Mouse (Mus musculus) neural tube, embryonic 10.5 days (tissue): Measurements from ENCODE around the gene Tmem51.
"Not testable (repeated sequence)": the region's sequence is repeated elsewhere in the genome, so short reads cannot be mapped to it uniquely, and the experiment has no call there.

Source experiments
- DNase-seq: peaks from one replicate; pipeline ENCODE4 v3.0.0-alpha.2; 2017; ENCODE audit warnings: low spot score; ENCODE audit errors: extremely low spot score

Gene Tmem51

DNA sequence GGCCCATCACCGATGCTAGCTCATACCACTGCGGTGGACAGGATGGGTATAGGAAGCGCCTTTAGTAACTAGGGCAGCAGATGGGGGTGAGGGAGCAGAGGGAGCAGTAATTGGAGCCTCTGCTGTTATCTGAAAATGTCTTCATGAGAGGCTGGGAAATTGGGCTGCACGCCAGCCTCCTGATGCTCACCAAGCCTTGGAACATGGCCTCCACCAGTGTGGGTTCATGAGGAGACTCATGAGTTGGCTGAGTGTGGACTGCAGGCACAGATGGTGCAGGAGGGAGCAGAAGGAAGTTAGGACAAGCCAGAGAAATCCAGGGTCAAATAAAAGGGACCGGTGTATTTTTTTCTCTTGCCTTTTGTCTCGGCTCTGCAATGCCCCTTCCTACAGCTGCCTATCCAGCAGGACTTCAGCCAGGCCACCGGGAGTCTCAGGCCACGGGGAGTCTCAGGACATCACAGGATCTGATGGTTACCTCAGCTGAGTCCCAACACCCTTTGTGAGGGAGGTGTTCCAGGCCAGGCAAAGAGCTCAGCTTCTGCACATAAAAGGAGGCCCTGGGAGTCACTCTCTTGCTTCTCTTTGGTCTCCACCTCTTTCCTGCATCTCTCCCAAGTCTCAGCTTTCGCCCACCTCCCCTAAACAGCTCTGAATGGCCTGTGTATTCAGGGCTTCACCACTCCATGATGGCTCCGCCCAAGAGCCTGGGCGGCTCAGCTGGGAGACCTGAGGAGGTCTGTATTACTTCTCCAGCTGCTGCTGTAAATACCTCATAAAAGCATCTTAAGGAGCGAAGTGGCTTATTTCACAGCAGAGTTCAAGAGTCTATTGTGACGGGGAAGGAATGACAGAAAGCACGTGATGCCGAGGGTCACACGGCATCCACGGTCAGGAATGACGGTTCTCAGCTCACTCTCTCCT lies 23.4 kb downstream of the Tmem51 start:
- no peak for DNase-seq

DNA sequence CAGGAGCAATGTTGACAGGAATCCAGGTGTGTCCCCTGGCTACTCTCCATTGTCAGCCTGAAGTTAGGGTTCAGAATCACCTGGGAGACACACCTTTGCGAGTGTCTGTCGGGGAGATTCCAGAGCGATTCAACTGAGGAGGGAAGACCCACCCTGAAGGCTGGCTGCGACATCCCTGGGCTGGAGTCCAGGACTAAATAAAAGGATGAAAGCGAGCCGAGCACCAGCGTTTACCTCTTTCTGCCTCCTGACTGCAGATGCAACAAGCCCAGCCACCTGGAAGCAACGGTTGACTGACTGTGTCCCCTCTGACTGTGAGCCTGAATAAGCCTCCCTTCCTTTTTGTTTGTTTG lies 24.3 kb downstream of the Tmem51 start:
- DNase-seq: no peak

DNA sequence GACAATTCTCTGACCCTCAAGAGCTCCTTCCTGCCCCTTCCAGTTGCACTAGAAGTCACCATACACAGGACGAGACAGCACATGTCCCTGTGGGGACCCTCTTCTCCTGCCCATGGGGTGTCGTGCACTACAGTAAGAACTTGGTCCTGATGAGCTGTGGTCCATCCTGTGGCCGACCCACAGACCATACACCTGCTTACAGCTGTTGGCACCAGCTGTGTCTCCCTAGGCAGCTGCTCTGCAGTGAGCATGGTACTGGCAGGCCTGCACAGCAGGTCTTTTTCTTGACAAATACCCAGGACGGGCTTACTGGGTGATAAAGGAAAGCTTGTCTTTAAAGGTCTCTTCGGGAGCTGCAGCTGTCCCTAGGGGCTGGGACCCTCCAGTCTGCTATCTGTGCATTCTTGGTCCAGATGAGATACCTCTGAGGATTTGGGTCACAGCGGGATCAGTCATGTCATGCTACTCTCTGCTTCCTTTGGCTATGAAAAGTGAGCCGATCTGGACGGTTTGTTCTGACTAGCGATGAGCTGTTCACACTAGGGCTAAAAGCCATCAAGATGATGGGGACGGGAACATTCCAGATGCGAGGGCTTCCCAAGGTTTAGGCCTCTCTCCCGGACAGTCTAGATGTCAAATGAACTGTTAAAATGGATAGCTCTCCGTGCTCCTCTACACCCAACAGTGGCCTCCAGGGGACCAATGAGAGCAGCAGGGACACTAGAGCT lies 24.8 kb downstream of the Tmem51 start:
- no peak for DNase-seq

DNA sequence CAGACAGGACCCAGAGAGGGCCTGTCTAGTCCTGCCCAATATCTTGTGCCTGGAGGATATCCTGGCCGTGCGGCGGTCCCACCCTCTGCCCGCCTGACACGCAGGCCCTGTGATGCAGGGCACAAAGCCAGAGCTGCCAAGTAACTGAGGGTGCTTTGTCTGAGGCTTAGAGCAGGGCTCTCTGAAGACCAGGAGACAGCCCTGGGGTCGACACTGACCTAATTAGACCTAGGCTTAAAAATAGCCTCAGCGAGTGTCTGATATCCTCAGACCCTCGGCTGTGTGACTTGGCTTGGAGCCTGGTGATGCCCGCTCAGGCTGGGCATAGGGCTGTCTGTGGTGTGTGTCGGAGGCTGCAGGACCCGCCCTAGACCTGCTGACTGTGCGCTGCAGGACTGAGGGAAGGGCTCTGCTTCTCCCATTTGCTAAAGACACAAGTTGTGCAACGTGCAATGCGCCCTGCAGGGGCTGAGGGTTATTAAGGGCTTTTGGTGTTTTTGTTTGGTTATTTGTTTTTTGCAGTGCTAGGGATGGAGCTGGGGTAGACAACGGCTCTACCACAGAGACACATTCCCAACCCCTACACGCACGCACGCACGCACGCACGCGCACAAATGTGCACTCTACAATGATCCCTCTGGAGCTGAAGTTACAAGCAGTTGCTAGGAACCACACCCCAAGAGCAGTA lies 26.4 kb downstream of the Tmem51 start:
- no peak for DNase-seq

DNA sequence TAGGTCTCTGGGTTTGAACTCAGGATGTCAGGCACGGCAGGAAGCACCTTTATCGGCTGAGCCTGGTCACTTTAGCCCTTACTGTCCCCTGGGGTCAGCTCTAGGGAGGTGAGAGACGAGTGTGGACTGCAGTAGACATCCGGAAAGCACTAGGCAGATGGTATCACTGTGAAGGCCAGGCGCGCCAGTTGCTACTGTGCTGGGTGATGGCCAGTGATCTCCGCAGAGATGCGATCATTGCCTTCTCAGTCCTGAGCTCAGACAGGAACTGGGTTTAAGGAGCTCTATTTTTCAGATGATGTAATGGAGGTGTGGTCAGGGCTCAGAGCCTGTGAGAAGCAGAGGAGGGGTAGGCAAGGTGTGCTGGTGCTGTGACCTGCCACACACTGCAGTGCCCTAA lies 28.5 kb downstream of the Tmem51 start:
- DNase-seq: no peak

DNA sequence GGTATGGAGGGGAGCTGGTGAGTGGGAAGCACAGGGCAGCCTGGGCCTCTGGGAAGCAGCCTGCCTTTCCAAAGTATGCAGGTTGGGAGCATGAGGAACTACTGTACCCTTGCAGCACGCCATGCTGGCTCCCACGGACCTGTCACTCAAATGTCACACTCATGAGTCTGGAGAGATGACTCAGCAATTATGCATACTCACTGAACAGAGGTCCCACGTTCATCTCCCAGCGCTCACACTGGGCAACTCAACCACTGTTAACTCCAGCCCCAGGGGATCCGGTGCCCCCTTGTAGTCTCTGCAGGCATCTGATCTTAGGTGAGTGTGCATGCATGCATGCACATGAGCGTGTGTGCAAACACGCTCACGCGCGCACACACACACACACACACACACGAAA lies 29.5 kb downstream of the Tmem51 start:
- DNase-seq: no peak

DNA sequence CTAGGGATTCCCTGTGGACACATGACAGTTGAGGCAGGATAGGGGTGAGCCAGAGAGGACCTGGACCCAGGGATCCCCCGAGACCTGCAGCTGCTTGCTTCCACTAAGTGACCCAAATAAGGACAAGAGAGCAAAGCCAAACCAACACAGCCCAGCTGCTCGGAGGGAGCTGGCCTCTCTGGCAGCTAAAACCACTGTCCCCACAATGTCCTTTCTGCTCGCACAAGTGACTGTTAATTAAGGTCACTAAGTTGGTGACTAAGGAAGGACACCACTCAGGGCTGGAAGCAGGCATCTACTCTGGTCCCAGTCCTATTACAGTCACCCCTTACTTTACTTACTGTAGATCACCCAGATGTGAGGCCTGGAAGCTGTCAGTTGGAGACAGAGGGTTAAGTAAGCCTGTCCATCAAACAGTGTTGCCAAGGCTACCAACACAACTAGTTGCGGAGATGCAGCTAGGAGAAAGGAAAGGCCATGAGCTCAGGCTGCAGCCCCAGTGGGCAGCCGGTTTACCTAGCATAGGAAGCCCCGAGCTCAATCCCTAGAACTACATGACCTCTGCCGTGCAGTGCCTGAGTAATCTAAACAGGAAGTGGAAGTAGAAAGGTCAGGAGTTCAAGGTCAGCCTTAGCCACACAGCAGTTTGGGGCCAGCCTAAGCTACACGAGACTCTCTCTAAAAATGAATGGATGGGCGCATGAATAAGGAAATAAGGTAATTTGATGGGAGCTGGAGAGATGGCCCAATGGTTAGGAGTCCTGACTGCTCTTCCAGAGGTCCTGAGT lies 30.2 kb downstream of the Tmem51 start:
- DNase-seq: no peak

DNA sequence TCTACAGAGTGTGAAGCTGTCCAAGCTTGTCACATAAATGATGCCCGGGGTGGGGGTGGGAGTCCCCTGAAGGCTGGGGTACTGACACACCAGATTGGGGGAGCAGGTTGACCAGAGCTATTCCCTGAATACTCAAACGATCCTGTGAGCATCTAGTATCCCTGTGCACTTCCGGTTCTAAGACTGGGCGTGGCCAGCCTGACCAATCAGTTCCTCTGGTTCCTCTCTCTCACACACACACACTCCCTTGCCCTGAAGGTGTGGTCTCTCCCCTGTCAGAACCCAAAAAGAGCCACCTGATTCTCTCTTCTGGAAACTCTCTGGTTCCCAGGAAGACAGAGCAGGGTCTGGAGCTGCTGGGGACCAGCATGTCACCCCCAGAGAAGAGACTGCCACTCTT lies 30.8 kb downstream of the Tmem51 start:
- no peak for DNase-seq

DNA sequence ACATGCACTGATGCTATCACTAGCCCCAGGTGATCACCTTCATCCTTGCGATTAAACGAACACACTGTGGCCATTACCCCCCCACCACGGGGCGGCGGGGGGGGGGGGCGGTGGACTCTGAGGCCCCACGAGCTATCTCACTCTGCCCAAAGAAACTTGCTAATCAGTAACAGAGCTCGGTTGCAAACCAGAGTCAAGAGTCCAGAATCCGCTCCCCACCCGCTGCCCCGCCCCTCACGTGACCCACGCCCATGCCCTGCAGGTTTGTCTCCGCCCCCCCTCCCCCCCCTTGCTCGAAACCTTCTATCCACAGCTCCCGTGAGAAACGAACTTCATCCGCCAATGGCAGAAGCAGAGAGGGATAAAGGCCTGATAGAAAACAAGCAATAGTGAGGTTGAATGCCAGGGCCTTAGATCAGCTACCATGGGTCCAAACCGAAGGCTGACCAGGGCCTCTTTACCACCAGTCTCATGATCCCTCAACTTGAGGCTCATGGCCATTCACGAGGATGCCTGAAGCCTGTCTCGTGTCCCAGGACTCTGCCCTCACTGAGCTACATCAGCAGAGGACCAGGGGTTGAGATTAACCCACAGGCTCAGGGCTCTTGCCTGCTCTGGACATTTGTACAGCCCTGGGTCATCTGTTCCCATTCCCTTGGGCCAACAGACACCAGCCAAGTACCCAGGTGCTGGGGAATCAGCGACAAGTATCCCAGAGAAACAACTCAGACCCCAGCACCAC lies 31.5 kb downstream of the Tmem51 start:
- no peak for DNase-seq

DNA sequence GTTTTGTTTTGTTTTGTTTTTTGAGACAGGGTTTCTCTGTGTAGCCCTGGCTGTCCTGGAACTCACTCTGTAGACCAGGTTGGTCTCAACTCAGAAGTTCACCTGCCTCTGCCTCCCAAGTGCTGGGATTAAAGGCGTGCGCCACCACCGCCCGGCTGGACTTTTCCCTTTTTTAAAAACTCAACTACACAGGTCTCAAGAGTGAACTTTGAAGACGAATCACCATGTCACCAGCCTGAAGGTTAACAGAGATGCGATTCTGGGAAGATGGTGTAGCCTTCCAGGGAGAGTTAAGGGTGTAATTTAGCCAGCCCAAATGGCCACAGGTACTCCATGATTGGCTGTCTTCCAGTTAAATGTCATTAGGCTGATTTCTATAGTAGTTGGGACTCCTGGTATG lies 32.2 kb downstream of the Tmem51 start:
- not testable (repeated sequence) for DNase-seq

DNA sequence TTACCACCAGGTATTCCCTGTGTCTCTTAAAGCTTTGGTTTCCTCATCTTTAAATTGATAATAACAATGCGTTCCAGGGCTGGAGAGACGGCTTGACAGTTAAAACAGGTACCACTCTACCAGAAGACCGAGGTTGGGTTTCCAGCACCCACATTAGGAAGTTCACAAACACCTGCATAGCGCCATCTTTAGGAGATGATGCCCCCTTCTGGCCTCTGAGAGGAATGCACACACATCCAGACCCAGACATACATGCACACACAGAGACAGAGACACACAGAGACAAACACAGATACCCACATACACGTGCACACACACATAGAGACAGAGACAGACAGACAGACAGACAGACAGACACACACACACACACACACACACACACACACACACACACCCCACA lies 34.1 kb downstream of the Tmem51 start:
- no peak for DNase-seq

DNA sequence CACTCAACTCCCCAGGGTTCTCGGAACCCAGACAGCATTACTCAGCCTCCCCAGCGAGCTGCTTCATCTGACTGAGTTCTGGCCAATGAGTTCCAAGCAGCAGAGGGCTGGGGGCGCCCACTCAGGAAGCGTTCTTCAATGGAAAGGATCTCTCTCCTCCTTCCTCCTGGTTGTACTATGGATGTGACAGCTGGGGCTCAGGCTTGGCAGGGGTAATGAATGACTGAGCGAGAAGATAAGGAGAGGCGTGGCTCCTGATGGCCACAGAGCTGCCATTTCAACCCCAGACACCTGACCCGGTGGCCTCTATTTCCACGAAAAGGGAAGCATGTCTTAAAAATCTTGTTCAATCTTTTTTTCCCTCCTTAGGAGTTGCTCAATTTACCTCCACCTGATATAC lies 35.7 kb downstream of the Tmem51 start:
- DNase-seq: no peak

DNA sequence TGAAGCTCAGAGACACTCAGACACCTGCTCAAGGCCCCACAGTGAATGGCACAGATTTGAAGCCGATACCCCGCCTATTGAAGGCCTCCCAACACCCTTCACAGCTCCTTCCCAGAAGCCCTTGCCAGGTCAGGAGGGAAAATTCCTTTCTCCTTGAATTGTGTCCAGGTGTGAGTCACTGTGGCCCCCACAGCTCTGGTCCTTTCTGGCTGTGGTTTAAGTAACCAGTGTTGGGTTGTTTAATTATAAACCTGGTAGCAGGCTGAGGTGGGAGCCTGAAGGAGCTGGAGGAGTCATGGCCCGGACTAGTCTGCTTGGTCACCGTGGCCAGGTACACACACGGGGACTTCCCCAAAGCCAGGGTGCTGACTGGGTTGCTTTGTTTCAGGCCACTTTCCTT lies 37.1 kb downstream of the Tmem51 start:
- no peak for DNase-seq

DNA sequence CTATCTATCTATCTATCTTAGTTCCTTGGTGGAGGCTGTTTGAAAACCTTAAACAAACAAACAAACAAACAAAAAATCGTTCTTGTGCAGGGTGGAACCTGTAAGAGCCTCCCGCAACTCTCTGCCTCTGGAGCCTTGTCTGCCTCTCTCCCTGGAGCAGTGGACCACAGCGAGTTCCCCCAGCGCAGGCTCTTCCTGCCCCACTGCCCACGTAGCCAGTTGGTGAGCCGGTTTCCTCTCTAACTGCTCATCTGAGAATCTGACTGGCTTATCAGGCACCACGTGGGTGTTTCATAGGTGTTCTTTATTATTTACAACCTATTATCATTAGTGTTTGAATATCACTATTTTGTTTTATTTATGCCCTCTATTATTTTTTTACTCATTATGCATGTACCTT lies 37.6 kb downstream of the Tmem51 start:
- no peak for DNase-seq

DNA sequence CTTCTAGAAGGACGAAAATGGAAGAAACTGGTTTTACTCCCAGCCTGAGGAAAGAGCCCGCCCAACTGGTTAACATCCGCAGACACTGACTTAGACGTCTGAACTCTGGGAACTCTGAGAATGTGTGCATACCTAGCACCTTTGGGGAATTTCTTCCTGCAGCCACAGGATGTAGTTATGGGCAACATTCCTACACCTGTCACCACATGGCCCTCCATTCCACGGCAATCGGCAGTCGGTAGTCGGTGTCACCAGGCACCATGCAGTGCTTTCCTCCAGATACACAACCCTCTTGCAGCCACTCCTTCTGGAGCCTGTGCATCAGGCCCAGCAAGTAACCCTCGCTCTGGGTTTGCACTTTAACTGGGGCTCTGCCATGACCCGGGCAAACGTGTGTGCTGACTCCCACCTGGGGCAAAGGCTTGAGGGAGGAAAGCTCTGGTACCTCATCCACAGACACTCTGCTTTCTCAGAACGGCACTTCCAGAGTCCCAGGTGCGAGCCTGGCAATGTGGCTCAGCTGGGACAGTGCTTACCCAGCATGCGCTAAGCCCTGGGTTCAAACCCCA lies 38.4 kb downstream of the Tmem51 start:
- no peak for DNase-seq

DNA sequence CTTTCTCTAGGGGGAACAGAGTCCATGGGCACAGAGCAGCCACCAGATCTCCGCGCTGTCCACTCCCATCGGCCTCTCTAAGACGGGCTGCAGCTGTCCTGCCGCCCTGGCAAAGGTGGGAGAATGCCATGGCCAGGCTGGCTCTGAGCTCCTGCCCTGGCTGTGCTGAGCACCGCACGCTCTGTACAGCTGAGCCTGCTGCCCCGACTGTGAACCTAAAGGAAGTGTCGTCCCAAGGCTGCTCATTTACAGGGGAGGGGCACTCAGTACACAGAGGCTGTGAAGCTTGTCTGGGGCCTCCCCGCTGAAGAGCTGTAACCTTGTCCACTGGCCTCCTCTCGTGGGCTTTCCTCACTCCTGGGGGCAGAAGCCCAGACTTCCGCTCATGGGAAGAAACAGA lies 39.7 kb downstream of the Tmem51 start:
- DNase-seq: no peak

DNA sequence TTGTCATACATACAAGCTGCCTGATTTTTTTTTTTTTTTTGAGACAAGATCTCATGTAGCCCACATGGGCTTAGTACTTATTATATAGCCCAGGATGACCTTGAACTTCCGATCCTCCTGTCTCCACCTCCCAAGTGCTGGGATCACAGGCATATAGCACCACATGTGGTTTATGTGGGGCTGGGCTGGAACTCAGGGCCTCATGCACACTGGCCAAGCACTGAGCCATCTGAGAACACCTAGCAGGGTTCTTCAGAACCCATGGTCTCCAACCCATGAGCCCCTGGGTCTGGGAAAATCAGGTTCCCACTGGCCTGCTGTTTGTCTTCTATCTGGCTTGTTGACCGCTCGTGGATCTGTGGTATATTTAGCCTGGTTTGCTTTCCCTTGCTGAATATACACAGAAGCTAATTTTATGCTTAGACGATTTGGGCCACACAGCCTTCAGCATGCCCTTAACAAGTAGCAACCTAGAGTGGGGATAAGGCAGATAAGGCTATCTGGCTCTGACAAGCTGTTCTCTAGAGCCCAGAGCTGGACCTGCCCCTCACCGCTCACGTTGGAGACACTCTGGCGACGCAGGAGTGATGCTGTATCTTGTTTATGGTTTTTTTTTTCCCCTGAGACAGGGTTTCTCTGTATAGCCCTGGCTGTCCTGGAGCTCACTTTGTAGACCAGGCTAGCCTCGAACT lies 44.3 kb downstream of the Tmem51 start:
- no peak for DNase-seq

DNA sequence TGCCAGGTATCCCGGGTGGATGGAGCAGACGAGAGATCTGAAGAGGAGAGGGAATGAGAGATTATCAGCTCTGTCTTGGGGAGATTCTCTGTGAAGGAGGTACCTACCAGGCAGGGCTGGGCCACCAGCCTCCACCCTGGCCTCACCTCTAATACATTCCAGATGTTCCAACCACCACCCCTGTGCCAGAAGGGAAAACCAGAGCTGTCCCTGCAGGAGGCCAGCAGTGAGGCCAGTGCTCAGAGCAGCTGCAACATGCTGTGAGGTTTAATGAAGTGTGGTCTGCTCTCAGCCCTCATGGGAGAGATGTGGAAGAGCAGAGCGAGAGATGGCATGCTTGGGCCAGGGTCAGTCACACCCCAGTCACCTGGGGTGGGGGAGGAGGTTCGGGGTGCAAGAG lies 46.2 kb downstream of the Tmem51 start:
- peak; percentile 39 for DNase-seq

DNA sequence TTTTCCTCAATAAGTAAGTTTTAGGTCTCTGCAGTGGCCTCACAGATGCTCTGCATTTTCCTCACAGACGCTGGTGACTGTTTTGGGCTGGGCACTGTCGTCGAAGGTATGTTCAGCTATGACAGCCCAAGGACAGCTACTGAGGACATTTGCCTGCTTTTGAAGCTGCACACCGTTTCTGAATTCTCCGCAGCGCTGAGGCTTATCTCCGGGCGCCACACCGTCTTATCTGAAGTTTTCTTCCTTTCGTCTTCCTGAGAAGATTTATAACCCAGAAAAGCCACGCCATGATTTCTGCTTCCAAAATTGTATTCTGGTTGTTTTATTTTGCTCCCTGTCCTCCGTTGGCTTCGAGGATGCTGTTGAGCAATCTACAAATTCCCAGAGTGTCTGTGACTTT lies 55.6 kb downstream of the Tmem51 start:
- no peak for DNase-seq

DNA sequence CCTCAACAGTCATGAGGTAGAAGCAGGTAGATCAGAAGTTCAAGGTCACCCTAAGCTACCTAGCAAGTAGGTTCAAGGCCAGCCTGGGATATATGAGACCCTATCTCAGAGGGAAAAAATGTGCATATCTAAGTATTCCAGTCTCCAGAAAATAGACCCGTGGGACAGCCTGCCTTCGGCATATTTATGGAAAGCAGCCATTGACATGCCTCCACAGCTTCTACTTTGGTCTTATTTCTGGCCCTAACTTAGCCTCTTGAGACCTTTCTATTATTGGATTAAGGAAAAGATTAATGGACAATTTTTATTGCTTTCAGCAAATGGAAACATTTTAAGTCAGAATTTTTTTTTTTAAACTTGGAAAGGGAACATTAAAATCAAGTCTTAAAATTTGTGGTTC lies 57.1 kb downstream of the Tmem51 start:
- no peak for DNase-seq
